In genomic region chr1:45886800-45887199, GRCm38 (mm10) we compare ENCODE assay signal across 39 mouse cellular contexts. TPM values are rescaled to one million over a fixed set of nuclear protein-coding genes. Genes with fewer than 3 reads are reported as not detected.
"Had no signal": no experiment of that assay in that cellular context is flagged by ENCODE, and none has a peak within 500 bp of the region (broad histone marks: within the 10 kb centered on the region; RNA-seq: fewer than 3 reads in every experiment).

No protein-coding gene starts in this region.

- H3K27ac ChIP-seq: heart, embryonic 13.5 days; heart, embryonic 15.5 days; hindbrain, embryonic 10.5 days; hindbrain, embryonic 12.5 days; hindbrain, embryonic 14.5 days; layer of hippocampus, adult 2 months; limb, embryonic 13.5 days; limb, embryonic 15.5 days; liver, embryonic 12.5 days had no signal

- H3K4me1 ChIP-seq: heart, embryonic 13.5 days; heart, embryonic 15.5 days; hindbrain, embryonic 10.5 days; hindbrain, embryonic 12.5 days; limb, embryonic 15.5 days; liver, embryonic 12.5 days had no signal

- H3K27me3 ChIP-seq: heart, embryonic 13.5 days; heart, embryonic 15.5 days; hindbrain, embryonic 12.5 days; limb, embryonic 13.5 days; limb, embryonic 15.5 days; liver, embryonic 12.5 days had no signal

- H3K4me3 ChIP-seq: heart, embryonic 13.5 days; heart, embryonic 15.5 days; hindbrain, embryonic 10.5 days; hindbrain, embryonic 12.5 days; layer of hippocampus, adult 2 months; limb, embryonic 13.5 days; limb, embryonic 15.5 days; liver, embryonic 12.5 days had no signal

- DNase-seq: forebrain, postnatal 0 days; gastrocnemius, postnatal 14 days; gastrocnemius, postnatal 36 days; heart, adult 18-20 months; heart, postnatal 4 days; kidney, adult 11 months; kidney, adult 2 months; kidney, postnatal 10 days; kidney, postnatal 25 days; kidney, postnatal 4 days; left cerebral cortex, postnatal 4 days had no signal

- ATAC-seq: forebrain, postnatal 0 days; hindbrain, embryonic 16.5 days; inflammation-experienced regulatory T-cells, adult 6 months; liver, embryonic 12.5 days had no signal

- H3K9me3 ChIP-seq: heart, embryonic 13.5 days; heart, embryonic 15.5 days; hindbrain, embryonic 10.5 days; hindbrain, embryonic 12.5 days; limb, embryonic 13.5 days; limb, embryonic 15.5 days; liver, embryonic 12.5 days had no signal

- H3K9ac ChIP-seq: forebrain, postnatal 0 days; heart, embryonic 13.5 days; heart, embryonic 15.5 days; hindbrain, embryonic 12.5 days; hindbrain, embryonic 14.5 days; limb, embryonic 13.5 days; limb, embryonic 15.5 days; liver, embryonic 12.5 days had no signal

- H3K4me2 ChIP-seq: heart, embryonic 11.5 days; heart, embryonic 13.5 days; heart, embryonic 15.5 days; hindbrain, embryonic 12.5 days; hindbrain, embryonic 14.5 days; limb, embryonic 13.5 days; limb, embryonic 15.5 days; liver, embryonic 12.5 days had no signal

- H3K36me3 ChIP-seq: heart, embryonic 13.5 days; heart, embryonic 15.5 days; hindbrain, embryonic 10.5 days; hindbrain, embryonic 12.5 days; limb, embryonic 13.5 days; limb, embryonic 15.5 days; liver, embryonic 12.5 days had no signal

RNA-seq across cellular contexts. Expression of gene Gm5269, which starts 3.3 kb away (rescaled TPM):
- total RNA-seq: forebrain, postnatal 0 days; gastrocnemius, adult 18-20 months; gastrocnemius, adult 8-10 months; gastrocnemius, postnatal 14 days; gastrocnemius, postnatal 36 days; granulocyte monocyte progenitor cell, adult 5-6 weeks; heart, adult 18-20 months; heart, adult 8-10 months; heart, postnatal 25 days; heart, postnatal 4 days; layer of hippocampus, adult 2 months; layer of hippocampus, postnatal 10 days; layer of hippocampus, postnatal 25 days; left cerebral cortex, adult 18-20 months; left cerebral cortex, adult 8-10 months; left cerebral cortex, postnatal 10 days; left cerebral cortex, postnatal 25 days; left cerebral cortex, postnatal 4 days; liver, adult 2 months had no signal
- polyA plus RNA-seq: forebrain, postnatal 0 days; heart, embryonic 11.5 days; heart, embryonic 13.5 days; heart, embryonic 15.5 days; heart, postnatal 0 days; hindbrain, embryonic 10.5 days; hindbrain, embryonic 12.5 days; hindbrain, embryonic 14.5 days; hindbrain, embryonic 16.5 days; inflammation-experienced regulatory T-cells, adult 6 months; kidney, adult 2 months; kidney, embryonic 14.5 days; kidney, embryonic 16.5 days; limb, embryonic 11.5 days; limb, embryonic 13.5 days; limb, embryonic 15.5 days; liver, adult 2 months; liver, embryonic 12.5 days had no signal
